Mouse (Mus musculus): Measurements from ENCODE around the gene Pfkfb2. TPM values are rescaled to one million over a fixed set of nuclear protein-coding genes. Genes with fewer than 3 reads are reported as not detected.

Pfkfb2 gene
- total and polyA plus RNA-seq, 3 experiments, result 13.6 to 13.9 TPM; not detected in 1

GRCm38 (mm10) chr1:130699937-130700633 is 29.0 kb downstream of the Pfkfb2 start:
- H3K79me2 ChIP-seq (ENCODE audit: control insufficient read depth, insufficient read depth, low read length, poor library complexity), result no peaks in the 10 kb centered on the region
- peaks cover 0 to 6% of the 10 kb centered on the region in 2 experiments; a peak in 2 of 4 replicates for H3K36me3 ChIP-seq (ENCODE audit: control insufficient read depth in 1 of 2, insufficient read depth in 2 of 2, low read length in 2 of 2)
- H3K4me1 ChIP-seq (ENCODE audit: control insufficient read depth in 1 of 2, insufficient read depth in 2 of 2, low read length in 2 of 2), result peaks cover 0 to 3% of the 10 kb centered on the region in 2 experiments; a peak in 1 of 4 replicates
- no peak overlapping the region for H3K27ac ChIP-seq (ENCODE audit: control insufficient read depth, low read depth, low read length)
- no peak for DNase-seq (ENCODE audit: low read depth, low spot score)
- H3K27me3 ChIP-seq (ENCODE audit: control insufficient read depth in 1 of 2, insufficient read depth in 2 of 2, low read length in 2 of 2), result no peaks in the 10 kb centered on the region
- no peaks in the 10 kb centered on the region for H3K9me3 ChIP-seq (replicated peaks; ENCODE audit: insufficient read depth, low read length)
- no peak overlapping the region for H3K9ac ChIP-seq (ENCODE audit: control insufficient read depth, low read depth, low read length, poor library complexity, severe bottlenecking)
- no peak overlapping the region for H3K4me3 ChIP-seq (ENCODE audit: control insufficient read depth in 1 of 2, insufficient read depth in 1 of 2, low read depth in 2 of 2, low read length in 2 of 2)
- TF ChIP-seq ZNF384 (IDR thresholded peaks at IDR 0.05; ENCODE audit: low read depth, low read length) (no peak), ZC3H11A (IDR thresholded peaks at IDR 0.05; ENCODE audit: low read depth, low read length) (no peak)

- Histone ChIP-seq H3K79me2 (ENCODE audit: control insufficient read depth, insufficient read depth, low read length, poor library complexity) (no peaks in the 10 kb centered on the region), H3K9me3 (replicated peaks; ENCODE audit: insufficient read depth, low read length) (no peaks in the 10 kb centered on the region), H3K9ac (ENCODE audit: control insufficient read depth, low read depth, low read length, poor library complexity, severe bottlenecking) (no peak overlapping the region), H3K36me3 (ENCODE audit: control insufficient read depth in 1 of 2, insufficient read depth in 2 of 2, low read length in 2 of 2) (peaks cover 0 to 4% of the 10 kb centered on the region in 2 experiments; a peak in 2 of 4 replicates), H3K27ac (ENCODE audit: control insufficient read depth, low read depth, low read length) (no peak overlapping the region), H3K4me3 (ENCODE audit: control insufficient read depth in 1 of 2, insufficient read depth in 1 of 2, low read depth in 2 of 2, low read length in 2 of 2) (no peak overlapping the region), H3K27me3 (ENCODE audit: control insufficient read depth in 1 of 2, insufficient read depth in 2 of 2, low read length in 2 of 2) (no peaks in the 10 kb centered on the region), H3K4me1 (ENCODE audit: control insufficient read depth in 1 of 2, insufficient read depth in 2 of 2, low read length in 2 of 2) (no peaks in the 10 kb centered on the region)
- no peak for DNase-seq (ENCODE audit: low read depth, low spot score)
- TF ChIP-seq ELF1 (IDR thresholded peaks at IDR 0.05; ENCODE audit: low read depth, low read length), result no peak
- no peak for TF ChIP-seq TBP (IDR thresholded peaks at IDR 0.05; ENCODE audit: low read depth, low read length)
Observed at GRCm38 (mm10) chr1:130698601-130699000, 30.5 kb downstream of the Pfkfb2 start.

- DNase-seq (ENCODE audit: low read depth, low spot score), result peak; percentile 39
- Histone ChIP-seq H3K9me3 (replicated peaks; ENCODE audit: insufficient read depth, low read length) (no peaks in the 10 kb centered on the region), H3K79me2 (ENCODE audit: control insufficient read depth, insufficient read depth, low read length, poor library complexity) (no peaks in the 10 kb centered on the region), H3K27me3 (ENCODE audit: control insufficient read depth in 1 of 2, insufficient read depth in 2 of 2, low read length in 2 of 2) (no peaks in the 10 kb centered on the region), H3K4me3 (ENCODE audit: control insufficient read depth in 1 of 2, insufficient read depth in 1 of 2, low read depth in 2 of 2, low read length in 2 of 2) (no peak overlapping the region), H3K4me1 (ENCODE audit: control insufficient read depth in 1 of 2, insufficient read depth in 2 of 2, low read length in 2 of 2) (peaks cover 0 to 11% of the 10 kb centered on the region in 2 experiments; a peak in 2 of 4 replicates), H3K27ac (ENCODE audit: control insufficient read depth, low read depth, low read length) (no peak overlapping the region), H3K36me3 (ENCODE audit: control insufficient read depth in 1 of 2, insufficient read depth in 2 of 2, low read length in 2 of 2) (peaks cover 0 to 13% of the 10 kb centered on the region in 2 experiments; a peak in 2 of 4 replicates), H3K9ac (ENCODE audit: control insufficient read depth, low read depth, low read length, poor library complexity, severe bottlenecking) (no peak overlapping the region)
- TF ChIP-seq RAD21 (IDR thresholded peaks at IDR 0.05; ENCODE audit: low read depth, low read length) (no peak), ETS1 (IDR thresholded peaks at IDR 0.05; ENCODE audit: low read depth, low read length) (peak; percentile 32; the same call in 1 of the 2 replicates), KAT2A (conservative IDR thresholded peaks at IDR 0.05; ENCODE audit: low read depth, low read length) (no peak), CHD2 (IDR thresholded peaks at IDR 0.05; ENCODE audit: low read length) (no peak), TCF12 (IDR thresholded peaks at IDR 0.05; ENCODE audit: low read depth, low read length) (0 out of 2 replicates have a peak, but pooled peaks have one; percentile 5), MAZ (IDR thresholded peaks at IDR 0.05; ENCODE audit: low read depth, low read length) (no peak), POLR2AphosphoS2 (IDR thresholded peaks at IDR 0.05; ENCODE audit: low read length) (no peak), TAL1 (IDR thresholded peaks at IDR 0.05; ENCODE audit: low read length) (peak; percentile 35; the same call in 1 of the 2 replicates), USF1 (IDR thresholded peaks at IDR 0.05; ENCODE audit: low read depth, low read length) (no peak), RCOR1 (IDR thresholded peaks at IDR 0.05; ENCODE audit: low read depth, low read length) (0 out of 2 replicates have a peak, but pooled peaks have one; percentile 25), ZC3H11A (IDR thresholded peaks at IDR 0.05; ENCODE audit: low read depth, low read length) (no peak), GATA1 (IDR thresholded peaks at IDR 0.05; ENCODE audit: low read depth, low read length) (peak; percentile 65), EP300 (IDR thresholded peaks at IDR 0.05; ENCODE audit: low read depth in 1 of 2, low read length in 2 of 2) (peak; percentile 35 to 61; a peak in 3 of 4 replicates)
Observed at GRCm38 (mm10) chr1:130683905-130684304, 45.1 kb downstream of the Pfkfb2 start.
